In genomic region chr3:105959999-105960398, GRCm38 (mm10) we compare ENCODE assay signal across 8 mouse cellular contexts. TPM values are rescaled to one million over a fixed set of nuclear protein-coding genes. Genes with fewer than 3 reads are reported as not detected.
DNase-seq lines count a peak whose midpoint lies in the region; ATAC-seq and TF ChIP-seq lines count a peak whose summit lies in the region.

TSS of gene Atp5f1 (minus strand) at chr3:105960099.

- H3K4me2 ChIP-seq in hindbrain, embryonic 15.5 days, result peak within 1 kb of the TSS; percentile 94
- H3K4me2 ChIP-seq in liver, postnatal 0 days (ENCODE audit: low read depth, low read length), result peak within 1 kb of the TSS; percentile 99

- H3K4me1 ChIP-seq in hindbrain, embryonic 15.5 days (replicated peaks), result peaks cover 39% of the 10 kb centered on the region
- peaks cover 22% of the 10 kb centered on the region for H3K4me1 ChIP-seq in liver, postnatal 0 days (ENCODE audit: insufficient read depth)

- ATAC-seq in hindbrain, embryonic 15.5 days (ENCODE audit: low FRiP score, low read depth), result no peak
- no peak for ATAC-seq in liver, postnatal 0 days

- WGBS in hindbrain, embryonic 15.5 days, result 4% methylated on average over 6 of the region's 6 CpGs
- 6% methylated on average over 6 of the region's 6 CpGs for WGBS in liver, postnatal 0 days (ENCODE audit: insufficient replicate concordance)

- H3K27me3 ChIP-seq in hindbrain, embryonic 15.5 days, result no peaks in the 10 kb centered on the region
- H3K27me3 ChIP-seq in liver, postnatal 0 days (ENCODE audit: insufficient read depth, low read length), result no peaks in the 10 kb centered on the region

- H3K36me3 ChIP-seq in hindbrain, embryonic 15.5 days, result peaks cover 43% of the 10 kb centered on the region
- peaks cover 42% of the 10 kb centered on the region for H3K36me3 ChIP-seq in liver, postnatal 0 days (replicated peaks; ENCODE audit: insufficient read depth, low read length)

- DNase-seq in heart, adult 18-20 months, result no peak
- no peak for DNase-seq in heart, adult 11 months
- DNase-seq in adrenal gland, adult 2 months, result no peak
- no peak for DNase-seq in gastrocnemius, adult 18-20 months (ENCODE audit: low spot score)
- DNase-seq in liver, postnatal 0 days, result no peak
- DNase-seq in urinary bladder, postnatal 36 days (ENCODE audit: low spot score in 2 of 2), result no peak
- DNase-seq in cerebellum, adult 8-10 months, result no peak

- H3K9ac ChIP-seq in hindbrain, embryonic 15.5 days, result peak within 1 kb of the TSS; percentile 95
- H3K9ac ChIP-seq in liver, postnatal 0 days (replicated peaks), result peak within 1 kb of the TSS; percentile 94

- H3K4me3 ChIP-seq in hindbrain, embryonic 15.5 days, result peak within 1 kb of the TSS; percentile 89
- peak within 1 kb of the TSS; percentile 79 for H3K4me3 ChIP-seq in liver, postnatal 0 days (ENCODE audit: low read depth, low read length)

- H3K27ac ChIP-seq in hindbrain, embryonic 15.5 days (replicated peaks), result peak within 1 kb of the TSS; percentile 95
- peak within 1 kb of the TSS; percentile 99 for H3K27ac ChIP-seq in liver, postnatal 0 days (ENCODE audit: low read depth)

- H3K9me3 ChIP-seq in hindbrain, embryonic 15.5 days, result no peaks in the 10 kb centered on the region
- H3K9me3 ChIP-seq in liver, postnatal 0 days (ENCODE audit: low read length), result no peaks in the 10 kb centered on the region

- TF ChIP-seq CTCF in liver, postnatal 0 days (IDR thresholded peaks at IDR 0.05; ENCODE audit: low read depth), result no peak

- no peak for TF ChIP-seq EP300 in liver, postnatal 0 days (IDR thresholded peaks at IDR 0.05; ENCODE audit: low read depth)

RNA-seq across cellular contexts. Expression of gene Atp5f1, which starts in this region (rescaled TPM):
- 1,000 to 10,000 TPM; 1,228 to 1,265 TPM for total RNA-seq in heart, adult 18-20 months (2021)
- 100 to 1,000 TPM; 364 to 394 TPM for total RNA-seq in adrenal gland, adult 2 months (2021)
- 191 and 198 TPM in 2 replicates for polyA plus RNA-seq in adrenal gland, adult 2 months (2012; rRNA removed)
- total RNA-seq in gastrocnemius, adult 18-20 months (2021), result 100 to 1,000 TPM; 591 to 642 TPM
- 499 and 527 TPM in 2 replicates for polyA plus RNA-seq in hindbrain, embryonic 15.5 days (2015; fragmentation: Nextera tagmentation; extraction: Ambion mirVana)
- polyA plus RNA-seq in liver, postnatal 0 days (2015; fragmentation: Nextera tagmentation; extraction: Ambion mirVana), result 436 and 461 TPM in 2 replicates
